In the genomic region with DNA sequence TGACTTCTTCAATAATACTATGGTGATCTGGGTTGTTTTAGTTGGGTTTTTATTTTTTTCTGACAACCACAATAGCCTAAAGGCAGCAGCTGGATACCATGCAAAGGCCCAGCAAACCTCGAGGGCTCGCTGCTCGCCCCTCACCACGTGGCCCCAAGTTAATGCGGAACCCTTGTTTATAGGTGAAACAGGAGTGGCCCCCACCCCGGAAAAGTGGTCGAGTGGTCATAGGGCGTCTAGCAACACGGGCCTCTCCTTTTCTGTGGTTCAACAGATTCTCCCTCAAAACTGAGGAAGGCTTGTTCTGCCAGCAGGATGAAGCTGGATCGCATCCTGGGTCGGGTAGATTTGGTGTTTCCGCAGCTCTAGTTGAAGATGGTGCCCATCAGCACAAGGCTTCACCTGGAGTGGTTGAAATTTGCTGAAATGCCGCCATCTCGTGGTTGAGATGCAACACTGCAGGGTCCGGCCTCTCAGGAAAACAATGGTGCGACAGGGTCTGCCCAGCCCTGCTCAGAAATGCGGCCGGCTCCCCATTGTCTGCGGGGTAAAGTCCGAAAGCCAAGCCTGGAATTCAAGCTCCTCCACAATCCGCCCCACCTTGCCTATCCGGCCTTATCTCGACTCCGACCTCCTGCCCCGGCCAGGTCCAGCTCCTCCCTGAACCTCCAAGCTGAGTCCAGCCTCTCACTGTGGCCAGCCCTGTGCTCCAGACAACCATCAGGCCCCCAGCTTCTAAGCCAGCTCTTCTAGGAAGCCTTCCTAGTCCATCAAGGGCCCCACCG, we compare ENCODE assay signal across 7 mouse cellular contexts. TPM values are rescaled to one million over a fixed set of nuclear protein-coding genes. Genes with fewer than 3 reads are reported as not detected.
DNase-seq lines count a peak whose midpoint lies in the region; ATAC-seq and TF ChIP-seq lines count a peak whose summit lies in the region.

No protein-coding gene starts in this region.

- DNase-seq in adrenal gland, postnatal 25 days = peak; percentile 76
- DNase-seq in embryonic facial prominence, embryonic 11.5 days (ENCODE audit: low spot score) = peak; percentile 91
- peak; percentile 82 to 87 for DNase-seq in heart, adult 2 months
- peak; percentile 80 for DNase-seq in kidney, adult 2 months
- peak; percentile 95 for DNase-seq in limb, embryonic 11.5 days (ENCODE audit: low spot score)
- DNase-seq in midbrain, embryonic 14.5 days = peak; percentile 92
- peak; percentile 45 to 65 for DNase-seq in spleen, adult 18-20 months

- 20% methylated on average over 26 of the region's 26 CpGs for WGBS in embryonic facial prominence, embryonic 11.5 days
- 20% methylated on average over 25 of the region's 26 CpGs for WGBS in heart, adult 2 months
- WGBS in kidney, adult 2 months = 21% methylated on average over 26 of the region's 26 CpGs
- WGBS in limb, embryonic 11.5 days = 24% methylated on average over 26 of the region's 26 CpGs
- WGBS in midbrain, embryonic 14.5 days = 21% methylated on average over 26 of the region's 26 CpGs

- peak overlapping the region; percentile 68 for H3K9ac ChIP-seq in embryonic facial prominence, embryonic 11.5 days (replicated peaks; ENCODE audit: low read length)
- H3K9ac ChIP-seq in heart, adult 2 months (ENCODE audit: low read depth, low read length) = peak overlapping the region; percentile 35
- peak overlapping the region; percentile 64 for H3K9ac ChIP-seq in limb, embryonic 11.5 days (ENCODE audit: low read length)
- peak overlapping the region; percentile 65 for H3K9ac ChIP-seq in midbrain, embryonic 14.5 days (replicated peaks; ENCODE audit: low read length)

- H3K79me2 ChIP-seq in heart, adult 2 months (replicated peaks; ENCODE audit: control insufficient read depth, insufficient read depth, low read length) = no peaks in the 10 kb centered on the region

- H3K4me1 ChIP-seq in embryonic facial prominence, embryonic 11.5 days (ENCODE audit: control insufficient read depth, insufficient read depth, low read length) = no peaks in the 10 kb centered on the region; the same call in 1 of the 2 replicates
- peaks cover 3% of the 10 kb centered on the region; the same call in 1 of the 2 replicates for H3K4me1 ChIP-seq in heart, adult 2 months (ENCODE audit: control insufficient read depth, insufficient read depth, low read length)
- H3K4me1 ChIP-seq in kidney, adult 2 months (ENCODE audit: control insufficient read depth, insufficient read depth, low read length) = no peaks in the 10 kb centered on the region
- no peaks in the 10 kb centered on the region for H3K4me1 ChIP-seq in limb, embryonic 11.5 days (ENCODE audit: control insufficient read depth, insufficient read depth, low read length)
- peaks cover 2% of the 10 kb centered on the region for H3K4me1 ChIP-seq in midbrain, embryonic 14.5 days (ENCODE audit: control insufficient read depth, insufficient read depth, low read length)

- H3K4me3 ChIP-seq in embryonic facial prominence, embryonic 11.5 days (ENCODE audit: low read depth, low read length) = 0 out of 2 replicates have a peak overlapping the region, but pooled peaks have one; percentile 5
- H3K4me3 ChIP-seq in heart, adult 2 months = peak overlapping the region; percentile 28; the same call in 1 of the 2 replicates
- no peak overlapping the region for H3K4me3 ChIP-seq in kidney, adult 2 months (ENCODE audit: insufficient read depth, low read depth, low read length)
- H3K4me3 ChIP-seq in limb, embryonic 11.5 days (ENCODE audit: low read depth, low read length) = 0 out of 2 replicates have a peak overlapping the region, but pooled peaks have one; percentile 16
- peak overlapping the region; percentile 28 for H3K4me3 ChIP-seq in midbrain, embryonic 14.5 days (replicated peaks; ENCODE audit: low read depth, low read length)

- ATAC-seq in embryonic facial prominence, embryonic 11.5 days (replicated peaks; ENCODE audit: insufficient number of reproducible peaks, low FRiP score, low TSS enrichment, low read depth) = peak; percentile 86
- ATAC-seq in limb, embryonic 11.5 days (ENCODE audit: insufficient number of reproducible peaks, low FRiP score, low TSS enrichment, low read depth) = peak; percentile 83
- peak; percentile 90; the same call in 1 of the 2 replicates for ATAC-seq in midbrain, embryonic 14.5 days (ENCODE audit: low FRiP score, low TSS enrichment)

- TF ChIP-seq POLR2A in heart, adult 2 months (IDR thresholded peaks at IDR 0.05; ENCODE audit: insufficient read depth, low read depth, low read length) = no peak
- no peak for TF ChIP-seq POLR2A in kidney, adult 2 months (IDR thresholded peaks at IDR 0.05; ENCODE audit: low read depth, low read length)

- TF ChIP-seq CTCF in heart, adult 2 months (IDR thresholded peaks at IDR 0.05) = peak; percentile 91
- peak; percentile 94 for TF ChIP-seq CTCF in kidney, adult 2 months (conservative IDR thresholded peaks at IDR 0.05; ENCODE audit: insufficient read depth, insufficient read length, low read depth, low read length)

- no peaks in the 10 kb centered on the region for H3K27me3 ChIP-seq in embryonic facial prominence, embryonic 11.5 days (ENCODE audit: control insufficient read depth, insufficient read depth, low read length)
- no peaks in the 10 kb centered on the region for H3K27me3 ChIP-seq in heart, adult 2 months (ENCODE audit: control insufficient read depth, insufficient read depth, low read length)
- H3K27me3 ChIP-seq in kidney, adult 2 months (replicated peaks; ENCODE audit: control insufficient read depth, insufficient read depth, low read length) = no peaks in the 10 kb centered on the region
- no peaks in the 10 kb centered on the region for H3K27me3 ChIP-seq in limb, embryonic 11.5 days (ENCODE audit: control insufficient read depth, insufficient read depth, low read length)
- no peaks in the 10 kb centered on the region for H3K27me3 ChIP-seq in midbrain, embryonic 14.5 days (ENCODE audit: control insufficient read depth, insufficient read depth, low read length)

- H3K27ac ChIP-seq in embryonic facial prominence, embryonic 11.5 days (replicated peaks; ENCODE audit: low read depth, low read length) = no peak overlapping the region
- peak overlapping the region; percentile 63 for H3K27ac ChIP-seq in heart, adult 2 months
- no peak overlapping the region for H3K27ac ChIP-seq in kidney, adult 2 months (ENCODE audit: insufficient read depth, low read depth, low read length)
- no peak overlapping the region for H3K27ac ChIP-seq in limb, embryonic 11.5 days (replicated peaks; ENCODE audit: low read depth, low read length)
- no peak overlapping the region for H3K27ac ChIP-seq in midbrain, embryonic 14.5 days (replicated peaks; ENCODE audit: low read depth, low read length)

- H3K9me3 ChIP-seq in embryonic facial prominence, embryonic 11.5 days (replicated peaks; ENCODE audit: control insufficient read depth, low read length) = no peaks in the 10 kb centered on the region
- H3K9me3 ChIP-seq in limb, embryonic 11.5 days (ENCODE audit: control insufficient read depth, low read length) = no peaks in the 10 kb centered on the region
- H3K9me3 ChIP-seq in midbrain, embryonic 14.5 days (ENCODE audit: control insufficient read depth, low read length) = no peaks in the 10 kb centered on the region

- no peaks in the 10 kb centered on the region for H3K36me3 ChIP-seq in embryonic facial prominence, embryonic 11.5 days (replicated peaks; ENCODE audit: control insufficient read depth, insufficient read depth, low read depth, low read length)
- no peaks in the 10 kb centered on the region for H3K36me3 ChIP-seq in heart, adult 2 months (ENCODE audit: control insufficient read depth, insufficient read depth, low read length)
- no peaks in the 10 kb centered on the region for H3K36me3 ChIP-seq in kidney, adult 2 months (ENCODE audit: control insufficient read depth, insufficient read depth, low read length)
- H3K36me3 ChIP-seq in limb, embryonic 11.5 days (ENCODE audit: control insufficient read depth, insufficient read depth, low read length) = no peaks in the 10 kb centered on the region
- no peaks in the 10 kb centered on the region for H3K36me3 ChIP-seq in midbrain, embryonic 14.5 days (ENCODE audit: control insufficient read depth, insufficient read depth, low read length)

- intact Hi-C loops in heart, adult 2 months (cut with DNase I) = loop anchor here (1.0 to 5.0 kb wide), 6 partner anchors 77 to 364 kb away; a partner anchor contains a TSS

- peak overlapping the region; percentile 24; the same call in 1 of the 2 replicates for H3K4me2 ChIP-seq in embryonic facial prominence, embryonic 11.5 days (ENCODE audit: low read depth, low read length)
- H3K4me2 ChIP-seq in limb, embryonic 11.5 days (ENCODE audit: low read depth, severe bottlenecking) = peak overlapping the region; percentile 48
- H3K4me2 ChIP-seq in midbrain, embryonic 14.5 days (ENCODE audit: low read length) = peak overlapping the region; percentile 60

- TF ChIP-seq EP300 in heart, adult 2 months (IDR thresholded peaks at IDR 0.05; ENCODE audit: insufficient read depth, low read depth, low read length) = peak; percentile 92

RNA-seq across cellular contexts. Expression of a gene that starts 5.6 kb away (rescaled TPM):
- 10.3 and 11.6 TPM in 2 replicates for total RNA-seq in adrenal gland, postnatal 25 days (2021)
- polyA plus RNA-seq in embryonic facial prominence, embryonic 11.5 days (2014; fragmentation: Nextera tagmentation; extraction: Ambion mirVana) = 29.4 and 30.3 TPM in 2 replicates
- total RNA-seq in heart, adult 2 months (2021) = 1 to 10 TPM; 6.1 to 7.2 TPM
- polyA plus RNA-seq in heart, adult 2 months (2012; rRNA removed) = 3.9 and 4.3 TPM in 2 replicates
- polyA plus RNA-seq in kidney, adult 2 months (2012; rRNA removed) = 4.2 and 4.8 TPM in 2 replicates
- 27.5 and 31.3 TPM in 2 replicates for polyA plus RNA-seq in limb, embryonic 11.5 days (2014; fragmentation: Nextera tagmentation; extraction: Ambion mirVana)
- 31.6 and 34.4 TPM in 2 replicates for polyA plus RNA-seq in midbrain, embryonic 14.5 days (2014; fragmentation: Nextera tagmentation; extraction: Ambion mirVana)

RNA-seq across cellular contexts. Expression of a gene that starts 53.5 kb away (rescaled TPM):
- not detected in 2 replicates for total RNA-seq in adrenal gland, postnatal 25 days (2021)
- polyA plus RNA-seq in embryonic facial prominence, embryonic 11.5 days (2014; fragmentation: Nextera tagmentation; extraction: Ambion mirVana) = 0.31 and 0.38 TPM in 2 replicates
- total RNA-seq in heart, adult 2 months (2021) = under 1 TPM; 0.55 to 0.84 TPM
- polyA plus RNA-seq in heart, adult 2 months (2012; rRNA removed) = 1.9 and 2.3 TPM in 2 replicates
- polyA plus RNA-seq in kidney, adult 2 months (2012; rRNA removed) = 15.4 and 16.8 TPM in 2 replicates
- polyA plus RNA-seq in limb, embryonic 11.5 days (2014; fragmentation: Nextera tagmentation; extraction: Ambion mirVana) = 0.10 TPM in 1 of 2 replicates, not detected in the other
- 0.20 and 0.34 TPM in 2 replicates for polyA plus RNA-seq in midbrain, embryonic 14.5 days (2014; fragmentation: Nextera tagmentation; extraction: Ambion mirVana)
